Mouse (Mus musculus) heart, postnatal 25 days (tissue): Measurements from ENCODE around the gene Gm20914. TPM values are rescaled to one million over a fixed set of nuclear protein-coding genes. Genes with fewer than 3 reads are reported as not detected.
"Not testable (repeated sequence)": the region's sequence is repeated elsewhere in the genome, so short reads cannot be mapped to it uniquely, and the experiment has no call there.

Source experiments
- DNase-seq: peaks from one replicate; pipeline ENCODE4 v3.0.0; 2022; ENCODE audit warnings: low spot score
- intact Hi-C: fragments of 180-260 bp; cut with DNase I; formaldehyde crosslinking; loops from one replicate; pipeline ENCODE4 v1.15.1; 2025
- total RNA-seq, 2 experiments: library from RNA; stranded (reverse); gene quantifications; 2 replicates each; pipeline ENCODE4 v1.2.3; 2021

Gene Gm20914
- not detected for total RNA-seq

DNA sequence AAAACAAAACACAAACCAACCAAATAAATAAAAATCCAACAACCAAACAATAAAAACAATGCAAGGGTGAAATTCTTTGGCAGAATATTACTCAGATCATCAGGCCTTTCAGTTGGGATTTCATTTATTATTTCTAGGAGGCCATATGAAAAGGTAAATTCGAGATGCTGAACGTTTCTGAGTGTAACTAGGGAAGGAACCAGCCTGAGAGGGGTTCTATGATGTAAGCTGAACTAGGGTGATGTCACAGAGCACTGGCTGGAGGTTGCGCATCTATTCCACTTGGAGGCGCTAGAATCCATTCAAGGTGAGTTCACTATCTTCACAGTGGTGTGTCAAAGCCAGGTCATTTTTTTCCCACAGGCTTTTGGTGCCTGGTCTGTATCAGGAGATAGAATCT, at the start of gene Gm20914:
Gm20914 (plus strand) TSS at position 301 of the 400 bp plus-strand sequence.
- intact Hi-C loops, DNase-seq: not testable (repeated sequence)

Other genes with a start within 250 kb of the Gm20914 start
- not detected for gene Gm21854, start 69.0 kb upstream of the Gm20914 start, total RNA-seq
- not detected for gene Gm28171, start 67.4 kb downstream of the Gm20914 start, total RNA-seq
- not detected for gene Gm21778, start 216.5 kb downstream of the Gm20914 start, total RNA-seq